Mouse (Mus musculus) embryonic stem cell, embryonic (primary cell): Measurements from ENCODE around the gene Vwf.

ENCODE experiments used
- CTCF ChIA-PET, 4 experiments: fragments of 300-600 bp in 2 of 4; fragments of 350-600 bp in 2 of 4; sonication (Branson Sonifier 250); formaldehyde crosslinking; loops; one replicate each; lab custom pipeline; 2022; ENCODE audit warnings: inconsistent platforms in 2 of 4; lab: Charles Lee
- POLR2A ChIA-PET, 4 experiments: fragments of 300-600 bp in 2 of 4; fragments of 350-600 bp in 2 of 4; sonication (Branson Sonifier 250); formaldehyde crosslinking; loops; one replicate each; lab custom pipeline; 2022; ENCODE audit warnings: antibody characterized with exemption in 4 of 4, inconsistent platforms in 1 of 4; lab: Charles Lee

Gene Vwf

GRCm38 (mm10) chr6:125617855-125618254 is 71.3 kb downstream of the Vwf start:
- POLR2A ChIA-PET = no interaction called here
- CTCF ChIA-PET = no interaction called here

GRCm38 (mm10) chr6:125620764-125621163 is 74.2 kb downstream of the Vwf start:
- CTCF ChIA-PET = interaction anchor here (0.7 to 3.8 kb wide), 15 partner anchors 11 to 852 kb away, joined by 3 to 43 read pairs (median 4); no protein-coding TSS in a partner anchor
- POLR2A ChIA-PET = interaction anchor here in 1 of 4 experiments (0.6 to 1.0 kb wide), 2 partner anchors 119 to 678 kb away, joined by 3 to 4 read pairs; no protein-coding TSS in a partner anchor

GRCm38 (mm10) chr6:125622434-125622833 is 75.9 kb downstream of the Vwf start:
- ChIA-PET CTCF (interaction anchor here (0.6 to 3.8 kb wide), 46 partner anchors 14 to 1528 kb away, joined by 3 to 43 read pairs (median 4); partner anchors contain the start of genes Lpcat3 (in 1 of the 4) and Ntf3 (in 1 of the 4)), POLR2A (interaction anchor here in 2 of 4 experiments (0.6 to 0.9 kb wide), 2 partner anchors 76 to 132 kb away, joined by 3 read pairs; no protein-coding TSS in a partner anchor)

- POLR2A ChIA-PET = interaction anchor here in 1 of 4 experiments (0.6 kb wide), 1 partner anchor 46 kb away, joined by 3 read pairs; no protein-coding TSS in a partner anchor
- CTCF ChIA-PET = interaction anchor here in 1 of 4 experiments (0.7 kb wide), 1 partner anchor 17 kb away, joined by 3 read pairs; no protein-coding TSS in a partner anchor
These were observed 93.9 kb downstream of the Vwf start for GRCm38 (mm10) chr6:125640486-125640885.

GRCm38 (mm10) chr6:125641146-125641545 is 94.6 kb downstream of the Vwf start:
- ChIA-PET POLR2A (no interaction called here), CTCF (interaction anchor here in 2 of 4 experiments (0.7 to 1.1 kb wide), 2 partner anchors 18 to 21 kb away, joined by 3 to 18 read pairs; no protein-coding TSS in a partner anchor)

- POLR2A ChIA-PET = no interaction called here
These were observed 102.4 kb downstream of the Vwf start for GRCm38 (mm10) chr6:125648964-125649363.

GRCm38 (mm10) chr6:125651335-125651734 is 104.8 kb downstream of the Vwf start:
- CTCF ChIA-PET = no interaction called here
- POLR2A ChIA-PET = no interaction called here

More at GRCm38 (mm10) chr6:125648964-125649363, 102.4 kb downstream of the Vwf start:
- CTCF ChIA-PET = interaction anchor here in 2 of 4 experiments (0.8 to 1.6 kb wide), 2 partner anchors 13 to 46 kb away, joined by 3 to 4 read pairs; no protein-coding TSS in a partner anchor

GRCm38 (mm10) chr6:125653416-125653815 is 106.8 kb downstream of the Vwf start:
- CTCF ChIA-PET = interaction anchor here in 2 of 4 experiments (0.6 to 1.8 kb wide), 2 partner anchors 8 kb away, joined by 3 to 8 read pairs; no protein-coding TSS in a partner anchor
- POLR2A ChIA-PET = interaction anchor here in 1 of 4 experiments (0.6 kb wide), 1 partner anchor 809 kb away, joined by 6 read pairs; no protein-coding TSS in a partner anchor

GRCm38 (mm10) chr6:125656921-125657320 is 110.3 kb downstream of the Vwf start:
- POLR2A ChIA-PET = interaction anchor here in 1 of 4 experiments (0.5 kb wide), 1 partner anchor 792 kb away, joined by 3 read pairs; no protein-coding TSS in a partner anchor
- CTCF ChIA-PET = no interaction called here

GRCm38 (mm10) chr6:125657966-125658365 is 111.4 kb downstream of the Vwf start:
- ChIA-PET POLR2A (interaction anchor here in 1 of 4 experiments (0.6 kb wide), 1 partner anchor 25 kb away, joined by 3 read pairs; no protein-coding TSS in a partner anchor), CTCF (interaction anchor here in 1 of 4 experiments (0.6 to 0.8 kb wide), 2 partner anchors 35 to 240 kb away, joined by 3 read pairs; no protein-coding TSS in a partner anchor)

- ChIA-PET CTCF (interaction anchor here (0.5 to 2.5 kb wide), 72 partner anchors 8 to 948 kb away, joined by 3 to 43 read pairs (median 4); no protein-coding TSS in a partner anchor), POLR2A (interaction anchor here in 3 of 4 experiments (0.6 to 1.6 kb wide), 4 partner anchors 54 to 251 kb away, joined by 3 to 5 read pairs (median 3); no protein-coding TSS in a partner anchor)
These were observed 114.7 kb downstream of the Vwf start for GRCm38 (mm10) chr6:125661106-125661877.

GRCm38 (mm10) chr6:125663906-125664305 is 117.3 kb downstream of the Vwf start:
- ChIA-PET POLR2A (interaction anchor here in 1 of 4 experiments (0.5 kb wide), 1 partner anchor 56 kb away, joined by 3 read pairs; no protein-coding TSS in a partner anchor), CTCF (interaction anchor here in 2 of 4 experiments (0.6 to 0.9 kb wide), 5 partner anchors 28 to 1038 kb away, joined by 3 to 8 read pairs (median 3); no protein-coding TSS in a partner anchor)

GRCm38 (mm10) chr6:125671835-125672234 is 125.3 kb downstream of the Vwf start:
- POLR2A ChIA-PET = no interaction called here
- CTCF ChIA-PET = interaction anchor here in 3 of 4 experiments (0.6 to 1.8 kb wide), 3 partner anchors 10 to 605 kb away, joined by 3 to 10 read pairs (median 5); no protein-coding TSS in a partner anchor

GRCm38 (mm10) chr6:125678492-125678891 is 131.9 kb downstream of the Vwf start:
- ChIA-PET CTCF (interaction anchor here in 1 of 4 experiments (0.6 kb wide), 1 partner anchor 508 kb away, joined by 6 read pairs; no protein-coding TSS in a partner anchor), POLR2A (no interaction called here)

GRCm38 (mm10) chr6:125680613-125681012 is 134.0 kb downstream of the Vwf start:
- CTCF ChIA-PET = interaction anchor here in 2 of 4 experiments (1.3 to 1.4 kb wide), 2 partner anchors 19 kb away, joined by 3 read pairs; no protein-coding TSS in a partner anchor
- POLR2A ChIA-PET = no interaction called here

GRCm38 (mm10) chr6:125685420-125685819 is 138.8 kb downstream of the Vwf start:
- ChIA-PET CTCF (interaction anchor here in 1 of 4 experiments (2.4 kb wide), 1 partner anchor 24 kb away, joined by 8 read pairs; no protein-coding TSS in a partner anchor), POLR2A (interaction anchor here in 1 of 4 experiments (1.5 kb wide), 1 partner anchor 10 kb away, joined by 3 read pairs; no protein-coding TSS in a partner anchor)

- ChIA-PET CTCF (no interaction called here), POLR2A (interaction anchor here in 1 of 4 experiments (1.0 kb wide), 1 partner anchor 83 kb away, joined by 3 read pairs; no protein-coding TSS in a partner anchor)
These were observed 141.4 kb downstream of the Vwf start for GRCm38 (mm10) chr6:125687986-125688385.

GRCm38 (mm10) chr6:125690057-125690703 is 143.6 kb downstream of the Vwf start, which contains the start of gene Ano2:
Gene Ano2, plus strand, starts transcription at chr6:125690419.
- CTCF ChIA-PET = interaction anchor here in 2 of 4 experiments (0.6 to 1.5 kb wide), 3 partner anchors 272 to 747 kb away, joined by 3 to 5 read pairs (median 4); no protein-coding TSS in a partner anchor

More at GRCm38 (mm10) chr6:125690057-125690703, 143.6 kb downstream of the Vwf start, which contains the start of gene Ano2:
- POLR2A ChIA-PET = no interaction called here
